Mouse (Mus musculus): Measurements from ENCODE around the gene Col26a1. TPM values are rescaled to one million over a fixed set of nuclear protein-coding genes. Genes with fewer than 3 reads are reported as not detected.
"Not testable (repeated sequence)": the region's sequence is repeated elsewhere in the genome, so short reads cannot be mapped to it uniquely, and the experiment has no call there.

The Col26a1 gene
- total RNA-seq, 4 experiments from 2014 or later: 0.22 to 1.4 (median 0.94) TPM

GRCm38 (mm10) chr5:136746596-136746995 lies 136.4 kb downstream of the Col26a1 start:
- DNase-seq: no peak

GRCm38 (mm10) chr5:136738918-136739317 lies 144.1 kb downstream of the Col26a1 start:
- DNase-seq: no peak

- DNase-seq: not testable (repeated sequence)
These were observed 156.7 kb downstream of the Col26a1 start for GRCm38 (mm10) chr5:136726271-136726670.

GRCm38 (mm10) chr5:136721596-136721995 lies 161.4 kb downstream of the Col26a1 start:
- DNase-seq: no peak

- no peak for DNase-seq
These were observed 164.4 kb downstream of the Col26a1 start for GRCm38 (mm10) chr5:136718656-136719055.

GRCm38 (mm10) chr5:136717573-136717854 lies 165.5 kb downstream of the Col26a1 start:
- no peak for DNase-seq

GRCm38 (mm10) chr5:136716696-136717572 lies 166.1 kb downstream of the Col26a1 start:
- no peak for DNase-seq

GRCm38 (mm10) chr5:136714879-136715278 lies 168.1 kb downstream of the Col26a1 start:
- DNase-seq: no peak

GRCm38 (mm10) chr5:136714232-136714875 lies 168.7 kb downstream of the Col26a1 start:
- DNase-seq: no peak

GRCm38 (mm10) chr5:136710742-136711141 lies 172.3 kb downstream of the Col26a1 start:
- DNase-seq: no peak

- DNase-seq: no peak
These were observed 174.9 kb downstream of the Col26a1 start for GRCm38 (mm10) chr5:136708116-136708515.

GRCm38 (mm10) chr5:136706803-136707202 lies 176.2 kb downstream of the Col26a1 start:
- DNase-seq: peak; percentile 28

- no peak for DNase-seq
These were observed 177.5 kb downstream of the Col26a1 start for GRCm38 (mm10) chr5:136705532-136705931.

- DNase-seq: no peak
These were observed 178.9 kb downstream of the Col26a1 start for GRCm38 (mm10) chr5:136704151-136704550.

- DNase-seq: peak; percentile 29
These were observed 179.3 kb downstream of the Col26a1 start for GRCm38 (mm10) chr5:136703751-136704150.

GRCm38 (mm10) chr5:136702159-136702725 lies 180.8 kb downstream of the Col26a1 start:
- DNase-seq: no peak

GRCm38 (mm10) chr5:136697618-136698017 lies 185.4 kb downstream of the Col26a1 start:
- no peak for DNase-seq

- no peak for DNase-seq
These were observed 186.5 kb downstream of the Col26a1 start for GRCm38 (mm10) chr5:136696516-136696915.

- DNase-seq: no peak
These were observed 188.0 kb downstream of the Col26a1 start for GRCm38 (mm10) chr5:136694976-136695375.

- DNase-seq: no peak
These were observed 189.6 kb downstream of the Col26a1 start for GRCm38 (mm10) chr5:136693418-136693817.

GRCm38 (mm10) chr5:136692784-136693183 lies 190.2 kb downstream of the Col26a1 start, which contains the start of gene Myl10:
Gene Myl10 (plus strand): TSS chr5:136693146.
- no peak for DNase-seq
